Mouse (Mus musculus) bone marrow macrophage, adult 2 months (primary cell): Measurements from ENCODE around the gene Samsn1.

ENCODE experiments used
- CTCF ChIP-seq: IDR thresholded peaks from 2 replicates; pipeline ENCODE4 v1.5.1; 2012; ENCODE audit warnings: low read depth, mild to moderate bottlenecking, low read length, moderate library complexity
- POLR2A ChIP-seq: IDR thresholded peaks from 2 replicates; pipeline ENCODE4 v1.6.1; 2012; ENCODE audit warnings: mild to moderate bottlenecking, low read depth, low read length, borderline replicate concordance

DNA sequence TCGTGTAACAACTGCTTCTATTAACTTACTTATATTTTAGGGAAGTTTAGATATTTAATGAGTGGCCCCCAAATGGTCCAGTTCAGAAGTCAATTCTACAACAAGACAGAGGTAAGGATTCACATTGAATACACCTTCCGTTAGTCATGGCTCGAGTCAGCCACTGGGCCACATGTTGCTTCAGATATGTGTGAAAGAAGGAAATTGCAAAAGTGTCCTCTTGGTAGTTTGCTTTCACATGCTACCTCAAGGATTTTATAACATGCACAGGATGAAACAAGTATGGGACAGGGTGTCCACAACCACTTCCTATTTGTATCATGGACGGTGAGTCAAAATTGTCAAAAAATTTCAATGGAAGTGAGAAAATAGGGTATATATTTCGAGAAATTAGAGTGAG is 110.0 kb downstream of the Samsn1 start:
- TF ChIP-seq CTCF (no peak), POLR2A (no peak)
